Mouse (Mus musculus): ENCODE results near the gene Ncoa6. TPM values are rescaled to one million over a fixed set of nuclear protein-coding genes. Genes with fewer than 3 reads are reported as not detected.
A peak's percentile ranks its signal among the peaks of the same experiment; 100 is the strongest.

The Ncoa6 gene
- polyA plus RNA-seq, 2 experiments from 2014 or later: 10.8 to 14.2 TPM

- ATAC-seq: no peak
Measured at GRCm38 (mm10) chr2:155367635-155368284, 105.9 kb downstream of the Ncoa6 start.

GRCm38 (mm10) chr2:155357686-155358399 is 115.9 kb downstream of the Ncoa6 start:
- ATAC-seq: peak; percentile 9

- peak; percentile 100 for ATAC-seq
Measured at GRCm38 (mm10) chr2:155356971-155357591, 116.6 kb downstream of the Ncoa6 start, which contains the start of gene Pigu. TSS of gene Pigu (minus strand) at chr2:155357430.

- no peak for ATAC-seq
Measured at GRCm38 (mm10) chr2:155354402-155354801, 119.3 kb downstream of the Ncoa6 start.

GRCm38 (mm10) chr2:155346670-155347069 is 127.0 kb downstream of the Ncoa6 start:
- no peak for ATAC-seq

Other genes starting within 250 kb of the Ncoa6 start
- gene Dynlrb1, start 237.4 kb downstream of the Ncoa6 start, polyA plus RNA-seq (2017; shearing (Covaris generic)): 100 to 1,000 TPM; 259 to 281 TPM
- 1 to 10 TPM; 1.1 to 2.9 TPM for gene Map1lc3a, start 197.6 kb downstream of the Ncoa6 start, polyA plus RNA-seq (2017; shearing (Covaris generic))
- 10 to 100 TPM; 40.1 to 41.4 TPM for gene Pigu, start 116.5 kb downstream of the Ncoa6 start, polyA plus RNA-seq (2017; shearing (Covaris generic))
- gene Trp53inp2, start 92.8 kb downstream of the Ncoa6 start, polyA plus RNA-seq (2017; shearing (Covaris generic)): 1 to 10 TPM; 1.2 to 1.6 TPM
- gene Acss2, start 44.1 kb upstream of the Ncoa6 start, polyA plus RNA-seq (2017; shearing (Covaris generic)): 10 to 100 TPM; 16.1 to 17.6 TPM
- 10 to 100 TPM; 15.7 to 28.5 TPM for gene Ggt7, start 44.3 kb upstream of the Ncoa6 start, polyA plus RNA-seq (2017; shearing (Covaris generic))
- gene Gss, start 118.9 kb upstream of the Ncoa6 start, polyA plus RNA-seq (2017; shearing (Covaris generic)): 10 to 100 TPM; 10.7 to 16.9 TPM
- not detected for gene Myh7b, start 137.3 kb upstream of the Ncoa6 start, polyA plus RNA-seq (2017; shearing (Covaris generic))
- gene Trpc4ap, start 218.5 kb upstream of the Ncoa6 start, polyA plus RNA-seq (2017; shearing (Covaris generic)): 10 to 100 TPM; 35.3 to 44.4 TPM